Mouse (Mus musculus) retina, postnatal 7 days (tissue): Measurements from ENCODE around the gene Tubb4b.
"Not testable (repeated sequence)": the region's sequence is repeated elsewhere in the genome, so short reads cannot be mapped to it uniquely, and the experiment has no call there.

ENCODE experiments used
- DNase-seq: peaks from one replicate; pipeline ENCODE4 v3.0.0-alpha.2; 2012; ENCODE audit warnings: low read depth, low spot score

Gene Tubb4b

GRCm38 (mm10) chr2:25224492-25224765, at the start of gene Tubb4b:
Gene Tubb4b, minus strand, starts transcription at chr2:25224702.
- no peak for DNase-seq

GRCm38 (mm10) chr2:25273010-25273409, 48.5 kb upstream of the Tubb4b start:
- DNase-seq: no peak

GRCm38 (mm10) chr2:25272515-25272914, 48.0 kb upstream of the Tubb4b start:
- DNase-seq: no peak

GRCm38 (mm10) chr2:25271827-25272511, 47.5 kb upstream of the Tubb4b start, which contains the start of the genes Ssna1 and Anapc2:
Gene Ssna1, minus strand, starts transcription at chr2:25272438.
Gene Anapc2, plus strand, starts transcription at chr2:25272478.
- peak; percentile 96 for DNase-seq

GRCm38 (mm10) chr2:25267746-25268309, 43.3 kb upstream of the Tubb4b start:
- no peak for DNase-seq

- no peak for DNase-seq
Observed at GRCm38 (mm10) chr2:25267241-25267640, 42.7 kb upstream of the Tubb4b start.

GRCm38 (mm10) chr2:25266720-25267119, 42.2 kb upstream of the Tubb4b start:
- no peak for DNase-seq

- no peak for DNase-seq
Observed at GRCm38 (mm10) chr2:25265897-25266656, 41.6 kb upstream of the Tubb4b start.

- DNase-seq: no peak
Observed at GRCm38 (mm10) chr2:25264851-25265250, 40.3 kb upstream of the Tubb4b start.

GRCm38 (mm10) chr2:25264286-25264660, 39.8 kb upstream of the Tubb4b start:
- DNase-seq: no peak

- no peak for DNase-seq
Observed at GRCm38 (mm10) chr2:25263623-25264285, 39.3 kb upstream of the Tubb4b start.

- DNase-seq: no peak
Observed at GRCm38 (mm10) chr2:25262795-25263622, 38.5 kb upstream of the Tubb4b start.

GRCm38 (mm10) chr2:25262291-25262767, 37.8 kb upstream of the Tubb4b start, which contains the start of gene Tprn:
Gene Tprn, plus strand, starts transcription at chr2:25262618.
- DNase-seq: peak; percentile 90

GRCm38 (mm10) chr2:25261870-25262269, 37.4 kb upstream of the Tubb4b start:
- DNase-seq: no peak

GRCm38 (mm10) chr2:25258887-25259286, 34.4 kb upstream of the Tubb4b start:
- no peak for DNase-seq

- not testable (repeated sequence) for DNase-seq
Observed at GRCm38 (mm10) chr2:25257250-25257649, 32.7 kb upstream of the Tubb4b start.

GRCm38 (mm10) chr2:25256443-25257109, 32.1 kb upstream of the Tubb4b start:
- not testable (repeated sequence) for DNase-seq

GRCm38 (mm10) chr2:25255284-25255779, 30.8 kb upstream of the Tubb4b start, which contains the start of gene Tmem203:
Gene Tmem203, plus strand, starts transcription at chr2:25255439.
- peak; percentile 92 for DNase-seq

GRCm38 (mm10) chr2:25252331-25252730, 27.8 kb upstream of the Tubb4b start:
- no peak for DNase-seq
